Mouse (Mus musculus): ENCODE data around the gene Abcc5. TPM values are rescaled to one million over a fixed set of nuclear protein-coding genes. Genes with fewer than 3 reads are reported as not detected.

Gene Abcc5
- polyA plus RNA-seq, 1 experiment, result 132 TPM

GRCm38 (mm10) chr16:20424719-20425650, 1.2 kb downstream of the Abcc5 start:
- peaks cover 7% of the 10 kb centered on the region for H3K4me1 ChIP-seq (ENCODE audit: control insufficient read depth, insufficient read depth, low read length)
- peak overlapping the region; percentile 80 for H3K27ac ChIP-seq (ENCODE audit: insufficient read depth, low read depth, low read length)
- H3K4me3 ChIP-seq (ENCODE audit: insufficient read depth, low read length), result peak overlapping the region; percentile 93
- TF ChIP-seq CTCF (IDR thresholded peaks at IDR 0.05; ENCODE audit: low read depth, low read length), result no peak
- no peak for TF ChIP-seq POLR2A (IDR thresholded peaks at IDR 0.05; ENCODE audit: borderline replicate concordance, low read depth, low read length)

GRCm38 (mm10) chr16:20424226-20424663, 1.9 kb downstream of the Abcc5 start:
- Histone ChIP-seq H3K27ac (ENCODE audit: insufficient read depth, low read depth, low read length) (peak overlapping the region; percentile 80), H3K4me3 (ENCODE audit: insufficient read depth, low read length) (peak overlapping the region; percentile 93), H3K4me1 (ENCODE audit: control insufficient read depth, insufficient read depth, low read length) (peaks cover 7% of the 10 kb centered on the region)
- TF ChIP-seq CTCF (IDR thresholded peaks at IDR 0.05; ENCODE audit: low read depth, low read length) (no peak), POLR2A (IDR thresholded peaks at IDR 0.05; ENCODE audit: borderline replicate concordance, low read depth, low read length) (no peak)

- Histone ChIP-seq H3K27ac (ENCODE audit: insufficient read depth, low read depth, low read length) (no peak overlapping the region), H3K4me3 (ENCODE audit: insufficient read depth, low read length) (no peak overlapping the region), H3K4me1 (ENCODE audit: control insufficient read depth, insufficient read depth, low read length) (peaks cover 9% of the 10 kb centered on the region)
- TF ChIP-seq POLR2A (IDR thresholded peaks at IDR 0.05; ENCODE audit: borderline replicate concordance, low read depth, low read length) (no peak), CTCF (IDR thresholded peaks at IDR 0.05; ENCODE audit: low read depth, low read length) (no peak)
These were observed 3.1 kb downstream of the Abcc5 start for GRCm38 (mm10) chr16:20422938-20423730.

- Histone ChIP-seq H3K27ac (ENCODE audit: insufficient read depth, low read depth, low read length) (no peak overlapping the region), H3K4me1 (ENCODE audit: control insufficient read depth, insufficient read depth, low read length) (peaks cover 23% of the 10 kb centered on the region), H3K4me3 (ENCODE audit: insufficient read depth, low read length) (no peak overlapping the region)
- TF ChIP-seq CTCF (IDR thresholded peaks at IDR 0.05; ENCODE audit: low read depth, low read length) (no peak), POLR2A (IDR thresholded peaks at IDR 0.05; ENCODE audit: borderline replicate concordance, low read depth, low read length) (no peak)
These were observed 8.1 kb downstream of the Abcc5 start for GRCm38 (mm10) chr16:20418054-20418453.

GRCm38 (mm10) chr16:20416262-20416661, 9.9 kb downstream of the Abcc5 start:
- no peak overlapping the region for H3K4me3 ChIP-seq (ENCODE audit: insufficient read depth, low read length)
- H3K27ac ChIP-seq (ENCODE audit: insufficient read depth, low read depth, low read length), result no peak overlapping the region
- no peak for TF ChIP-seq CTCF (IDR thresholded peaks at IDR 0.05; ENCODE audit: low read depth, low read length)
- TF ChIP-seq POLR2A (IDR thresholded peaks at IDR 0.05; ENCODE audit: borderline replicate concordance, low read depth, low read length), result no peak
- H3K4me1 ChIP-seq (ENCODE audit: control insufficient read depth, insufficient read depth, low read length), result peaks cover 23% of the 10 kb centered on the region

GRCm38 (mm10) chr16:20415804-20416203, 10.4 kb downstream of the Abcc5 start:
- no peak overlapping the region for H3K27ac ChIP-seq (ENCODE audit: insufficient read depth, low read depth, low read length)
- TF ChIP-seq POLR2A (IDR thresholded peaks at IDR 0.05; ENCODE audit: borderline replicate concordance, low read depth, low read length) (no peak), CTCF (IDR thresholded peaks at IDR 0.05; ENCODE audit: low read depth, low read length) (no peak)

GRCm38 (mm10) chr16:20415211-20415610, 11.0 kb downstream of the Abcc5 start:
- Histone ChIP-seq H3K4me3 (ENCODE audit: insufficient read depth, low read length) (no peak overlapping the region), H3K27ac (ENCODE audit: insufficient read depth, low read depth, low read length) (no peak overlapping the region), H3K4me1 (ENCODE audit: control insufficient read depth, insufficient read depth, low read length) (peaks cover 23% of the 10 kb centered on the region)
- TF ChIP-seq CTCF (IDR thresholded peaks at IDR 0.05; ENCODE audit: low read depth, low read length), result no peak
- TF ChIP-seq POLR2A (IDR thresholded peaks at IDR 0.05; ENCODE audit: borderline replicate concordance, low read depth, low read length), result no peak

More at GRCm38 (mm10) chr16:20415804-20416203, 10.4 kb downstream of the Abcc5 start:
- peaks cover 23% of the 10 kb centered on the region for H3K4me1 ChIP-seq (ENCODE audit: control insufficient read depth, insufficient read depth, low read length)
- no peak overlapping the region for H3K4me3 ChIP-seq (ENCODE audit: insufficient read depth, low read length)

- TF ChIP-seq CTCF (IDR thresholded peaks at IDR 0.05; ENCODE audit: low read depth, low read length) (no peak), POLR2A (IDR thresholded peaks at IDR 0.05; ENCODE audit: borderline replicate concordance, low read depth, low read length) (no peak)
- Histone ChIP-seq H3K4me3 (ENCODE audit: insufficient read depth, low read length) (no peak overlapping the region), H3K4me1 (ENCODE audit: control insufficient read depth, insufficient read depth, low read length) (peaks cover 25% of the 10 kb centered on the region), H3K27ac (ENCODE audit: insufficient read depth, low read depth, low read length) (no peak overlapping the region)
These were observed 12.3 kb downstream of the Abcc5 start for GRCm38 (mm10) chr16:20413870-20414331.

GRCm38 (mm10) chr16:20411958-20412570, 14.1 kb downstream of the Abcc5 start:
- Histone ChIP-seq H3K4me3 (ENCODE audit: insufficient read depth, low read length) (no peak overlapping the region), H3K27ac (ENCODE audit: insufficient read depth, low read depth, low read length) (no peak overlapping the region), H3K4me1 (ENCODE audit: control insufficient read depth, insufficient read depth, low read length) (peaks cover 24% of the 10 kb centered on the region)
- no peak for TF ChIP-seq POLR2A (IDR thresholded peaks at IDR 0.05; ENCODE audit: borderline replicate concordance, low read depth, low read length)
- TF ChIP-seq CTCF (IDR thresholded peaks at IDR 0.05; ENCODE audit: low read depth, low read length), result no peak
